Mouse (Mus musculus) lung, embryonic 16.5 days (tissue): Measurements from ENCODE around the gene Sall4. TPM values are rescaled to one million over a fixed set of nuclear protein-coding genes. Genes with fewer than 3 reads are reported as not detected.

ENCODE experiments used
- ATAC-seq: fragments of 200-750 bp; cut with Nextera tagmentation; 2 replicates; pipeline ENCODE4 v1.8.0; 2017; ENCODE audit warnings: low read depth, mild to moderate bottlenecking, moderate library complexity
- H3K27ac ChIP-seq: fragments of 300-500 bp; sonication (generic); 2 replicates; pipeline ENCODE4 v1.5.1; 2014; ENCODE audit warnings: mild to moderate bottlenecking, control low read depth, low read length
- H3K27me3 ChIP-seq: fragments of 300-500 bp; sonication (generic); 2 replicates; pipeline ENCODE4 v1.6.1; 2014; ENCODE audit warnings: low read depth, low read length, mixed read lengths; ENCODE audit not compliant: control insufficient read depth, insufficient read depth
- H3K36me3 ChIP-seq: fragments of 300-500 bp; sonication (generic); 2 replicates; pipeline ENCODE4 v1.6.1; 2014; ENCODE audit warnings: low read length; ENCODE audit not compliant: control insufficient read depth, insufficient read depth
- H3K4me1 ChIP-seq: fragments of 300-500 bp; sonication (generic); replicated peaks from 2 replicates; pipeline ENCODE4 v1.6.1; 2014; ENCODE audit warnings: low read length, mixed read lengths; ENCODE audit not compliant: control insufficient read depth, insufficient read depth
- H3K4me2 ChIP-seq: fragments of 300-500 bp; sonication (generic); 2 replicates; pipeline ENCODE4 v1.6.1; 2014; ENCODE audit warnings: low read depth, low read length, control low read depth
- H3K4me3 ChIP-seq: fragments of 300-500 bp; sonication (generic); 2 replicates; pipeline ENCODE4 v1.5.1; 2014; ENCODE audit warnings: mild to moderate bottlenecking, low read length, control low read depth
- H3K9ac ChIP-seq: fragments of 300-500 bp; sonication (generic); 2 replicates; pipeline ENCODE4 v1.6.1; 2014; ENCODE audit warnings: low read length, control low read depth
- H3K9me3 ChIP-seq: fragments of 300-500 bp; sonication (generic); 2 replicates; pipeline ENCODE4 v1.6.1; 2016; ENCODE audit warnings: low read length; ENCODE audit not compliant: control insufficient read depth
- WGBS: fragments of 180-500 bp; shearing (Covaris S2); extraction: QIAGEN DNeasy Blood & Tissue Kit; methylation state at CpG from one replicate; pipeline ENCODE4 v1.1.7; 2014; 5-methylcytosine and 5-hydroxymethylcytosine counted together
- polyA plus RNA-seq: library from polyadenylated mRNA; unstranded; fragments of >200 nt; fragmentation: Nextera tagmentation; extraction: Ambion mirVana; gene quantifications from 2 replicates; pipeline ENCODE4 v1.2.1, GENCODE M21; 2015

Gene Sall4
- polyA plus RNA-seq, 1 experiment from 2014 or later: not detected

- Histone ChIP-seq H3K4me3 (no peak overlapping the region), H3K9ac (no peak overlapping the region), H3K9me3 (peaks cover 3% of the 10 kb centered on the region; the same call in 1 of the 2 replicates), H3K4me2 (no peak overlapping the region), H3K27ac (no peak overlapping the region), H3K36me3 (no peaks in the 10 kb centered on the region), H3K4me1 (peaks cover 5% of the 10 kb centered on the region), H3K27me3 (no peaks in the 10 kb centered on the region)
- whole genome bisulfite sequencing: 93% methylated on average over 1 of the region's 1 CpGs
- ATAC-seq: no peak
Observed at GRCm38 (mm10) chr2:168738854-168739253, 28.9 kb downstream of the Sall4 start.

- Histone ChIP-seq H3K9ac (no peak overlapping the region), H3K36me3 (no peaks in the 10 kb centered on the region), H3K4me1 (peaks cover 7% of the 10 kb centered on the region), H3K27me3 (no peaks in the 10 kb centered on the region), H3K27ac (no peak overlapping the region), H3K4me2 (no peak overlapping the region), H3K4me3 (no peak overlapping the region), H3K9me3 (peaks cover 3% of the 10 kb centered on the region; the same call in 1 of the 2 replicates)
- ATAC-seq: no peak
- 67% methylated on average over 10 of the region's 10 CpGs for WGBS
Observed at GRCm38 (mm10) chr2:168737878-168738277, 29.9 kb downstream of the Sall4 start.

- WGBS: 20% methylated on average over 11 of the region's 11 CpGs
- Histone ChIP-seq H3K36me3 (no peaks in the 10 kb centered on the region), H3K9ac (peak overlapping the region; percentile 4; the same call in 1 of the 2 replicates), H3K27ac (no peak overlapping the region), H3K27me3 (no peaks in the 10 kb centered on the region), H3K4me2 (no peak overlapping the region), H3K9me3 (peaks cover 3% of the 10 kb centered on the region; the same call in 1 of the 2 replicates), H3K4me3 (no peak overlapping the region), H3K4me1 (peaks cover 7% of the 10 kb centered on the region)
- ATAC-seq: peak; percentile 61; the same call in 1 of the 2 replicates
Observed at GRCm38 (mm10) chr2:168734023-168734422, 33.7 kb downstream of the Sall4 start.

- WGBS: 76% methylated on average over 8 of the region's 8 CpGs
- H3K4me3 ChIP-seq: no peak overlapping the region
- ATAC-seq: no peak
Observed at GRCm38 (mm10) chr2:168731258-168731657, 36.5 kb downstream of the Sall4 start.

GRCm38 (mm10) chr2:168729736-168730135, 38.0 kb downstream of the Sall4 start:
- no peak overlapping the region for H3K4me2 ChIP-seq
- no peaks in the 10 kb centered on the region for H3K36me3 ChIP-seq
- peaks cover 9% of the 10 kb centered on the region for H3K4me1 ChIP-seq
- ATAC-seq: no peak
- H3K9me3 ChIP-seq: no peaks in the 10 kb centered on the region; the same call in 1 of the 2 replicates
- 79% methylated on average over 12 of the region's 12 CpGs for WGBS
- no peaks in the 10 kb centered on the region for H3K27me3 ChIP-seq
- no peak overlapping the region for H3K4me3 ChIP-seq
- no peak overlapping the region for H3K9ac ChIP-seq
- H3K27ac ChIP-seq: no peak overlapping the region

More at GRCm38 (mm10) chr2:168731258-168731657, 36.5 kb downstream of the Sall4 start:
- Histone ChIP-seq H3K4me1 (peaks cover 9% of the 10 kb centered on the region), H3K9me3 (no peaks in the 10 kb centered on the region; the same call in 1 of the 2 replicates), H3K27ac (no peak overlapping the region), H3K27me3 (no peaks in the 10 kb centered on the region), H3K9ac (no peak overlapping the region), H3K36me3 (no peaks in the 10 kb centered on the region), H3K4me2 (no peak overlapping the region)

- H3K4me1 ChIP-seq: peaks cover 2% of the 10 kb centered on the region; the same call in 1 of the 2 replicates
- ATAC-seq: peak; percentile 28; the same call in 1 of the 2 replicates
- no peak overlapping the region for H3K4me3 ChIP-seq
- H3K36me3 ChIP-seq: no peaks in the 10 kb centered on the region
- no peaks in the 10 kb centered on the region for H3K27me3 ChIP-seq
- H3K4me2 ChIP-seq: no peak overlapping the region
- H3K9ac ChIP-seq: no peak overlapping the region
- no peaks in the 10 kb centered on the region for H3K9me3 ChIP-seq
- no peak overlapping the region for H3K27ac ChIP-seq
- WGBS: 50% methylated on average over 12 of the region's 12 CpGs
Observed at GRCm38 (mm10) chr2:168728045-168728444, 39.7 kb downstream of the Sall4 start.

GRCm38 (mm10) chr2:168726007-168726406, 41.7 kb downstream of the Sall4 start:
- no peaks in the 10 kb centered on the region for H3K36me3 ChIP-seq
- no peaks in the 10 kb centered on the region for H3K27me3 ChIP-seq
- 32% methylated on average over 6 of the region's 6 CpGs for WGBS
- H3K4me2 ChIP-seq: no peak overlapping the region
- H3K9ac ChIP-seq: no peak overlapping the region
- no peaks in the 10 kb centered on the region for H3K9me3 ChIP-seq
- peaks cover 2% of the 10 kb centered on the region; the same call in 1 of the 2 replicates for H3K4me1 ChIP-seq
- ATAC-seq: peak; percentile 66
- no peak overlapping the region for H3K4me3 ChIP-seq
- no peak overlapping the region for H3K27ac ChIP-seq

GRCm38 (mm10) chr2:168721313-168721712, 46.4 kb downstream of the Sall4 start:
- peak; percentile 51; the same call in 1 of the 2 replicates for ATAC-seq
- Histone ChIP-seq H3K27ac (no peak overlapping the region), H3K4me3 (no peak overlapping the region), H3K4me1 (no peaks in the 10 kb centered on the region), H3K36me3 (no peaks in the 10 kb centered on the region), H3K27me3 (no peaks in the 10 kb centered on the region), H3K9me3 (no peaks in the 10 kb centered on the region), H3K9ac (no peak overlapping the region), H3K4me2 (no peak overlapping the region)
- 57% methylated on average over 14 of the region's 14 CpGs for WGBS

GRCm38 (mm10) chr2:168719742-168720141, 48.0 kb downstream of the Sall4 start:
- no peak overlapping the region for H3K4me3 ChIP-seq
- ATAC-seq: no peak
- H3K27ac ChIP-seq: no peak overlapping the region
- no peaks in the 10 kb centered on the region for H3K27me3 ChIP-seq
- 56% methylated on average over 4 of the region's 4 CpGs for WGBS
- H3K4me2 ChIP-seq: no peak overlapping the region
- H3K9ac ChIP-seq: no peak overlapping the region
- H3K4me1 ChIP-seq: no peaks in the 10 kb centered on the region
- no peaks in the 10 kb centered on the region for H3K36me3 ChIP-seq
- no peaks in the 10 kb centered on the region for H3K9me3 ChIP-seq

GRCm38 (mm10) chr2:168718735-168719134, 49.0 kb downstream of the Sall4 start:
- no peaks in the 10 kb centered on the region for H3K9me3 ChIP-seq
- WGBS: 69% methylated on average over 10 of the region's 10 CpGs
- no peaks in the 10 kb centered on the region for H3K36me3 ChIP-seq
- no peak for ATAC-seq
- H3K27ac ChIP-seq: no peak overlapping the region
- no peaks in the 10 kb centered on the region for H3K4me1 ChIP-seq
- H3K27me3 ChIP-seq: no peaks in the 10 kb centered on the region
- no peak overlapping the region for H3K4me3 ChIP-seq
- no peak overlapping the region for H3K9ac ChIP-seq
- H3K4me2 ChIP-seq: no peak overlapping the region
